Mouse (Mus musculus) liver, postnatal 0 days (tissue): ENCODE data around the gene Sdccag8.

Experiments used
- CTCF ChIP-seq: sonication (generic); IDR thresholded peaks from 2 replicates; pipeline ENCODE4 v1.5.1; 2016; ENCODE audit warnings: antibody characterized with exemption, low read depth
- EP300 ChIP-seq: IDR thresholded peaks from 2 replicates; pipeline ENCODE4 v1.6.1; 2016; ENCODE audit warnings: antibody characterized with exemption, low read depth, mild to moderate bottlenecking

GRCm38 (mm10) chr1:176986275-176986674 is 171.8 kb downstream of the Sdccag8 start:
- no peak for TF ChIP-seq CTCF
- TF ChIP-seq EP300: no peak
